Mouse (Mus musculus): Measurements from ENCODE around the gene Serpinb9b.
"Not testable (repeated sequence)": the region's sequence is repeated elsewhere in the genome, so short reads cannot be mapped to it uniquely, and the experiment has no call there.

Serpinb9b gene

DNA sequence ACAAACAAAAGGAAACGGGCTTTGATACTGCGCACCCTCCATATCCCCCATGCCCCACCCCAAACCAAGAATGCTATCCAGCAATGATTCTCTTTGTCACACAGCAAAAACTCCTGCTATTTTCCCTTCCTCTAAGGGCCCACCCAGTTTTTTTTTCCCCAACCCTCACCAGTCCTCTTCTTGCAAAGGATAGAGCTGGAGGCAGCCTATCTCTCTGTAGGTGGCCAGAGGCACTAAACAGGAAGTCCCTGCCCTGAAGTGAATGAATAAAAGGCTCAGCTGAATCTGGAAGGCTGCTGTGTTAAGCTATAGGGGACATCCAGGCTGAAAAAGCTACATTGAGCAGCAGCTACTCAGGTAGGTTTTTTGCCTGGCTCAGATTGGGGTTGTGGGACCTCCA is at the start of gene Serpinb9b:
Gene Serpinb9b (plus strand): TSS at position 173 of the 400 bp plus-strand sequence.
- DNase-seq = no peak

DNA sequence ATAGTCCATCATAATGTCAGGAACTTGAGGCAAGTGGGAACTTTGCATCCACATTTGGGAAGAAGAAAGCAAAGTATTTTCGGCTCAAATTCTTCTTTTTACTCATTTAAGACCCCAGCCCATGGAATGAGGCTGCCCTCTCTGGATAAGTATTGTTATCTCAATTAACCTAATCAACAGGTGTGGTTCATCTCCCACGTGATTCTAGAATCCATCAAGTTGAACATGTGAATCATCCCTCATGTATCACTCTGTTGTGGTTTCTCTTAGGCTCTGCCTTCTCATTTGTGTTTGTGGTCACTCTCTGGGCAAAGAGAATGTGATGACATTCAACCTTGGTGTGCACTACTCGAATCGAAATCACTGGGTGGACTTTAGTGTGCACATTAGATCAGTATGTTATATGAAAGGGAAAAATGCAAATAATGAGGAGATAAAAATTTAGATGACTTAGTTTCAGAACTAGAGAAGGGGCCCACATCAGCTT is 44.6 kb upstream of the Serpinb9b start:
- DNase-seq = no peak

DNA sequence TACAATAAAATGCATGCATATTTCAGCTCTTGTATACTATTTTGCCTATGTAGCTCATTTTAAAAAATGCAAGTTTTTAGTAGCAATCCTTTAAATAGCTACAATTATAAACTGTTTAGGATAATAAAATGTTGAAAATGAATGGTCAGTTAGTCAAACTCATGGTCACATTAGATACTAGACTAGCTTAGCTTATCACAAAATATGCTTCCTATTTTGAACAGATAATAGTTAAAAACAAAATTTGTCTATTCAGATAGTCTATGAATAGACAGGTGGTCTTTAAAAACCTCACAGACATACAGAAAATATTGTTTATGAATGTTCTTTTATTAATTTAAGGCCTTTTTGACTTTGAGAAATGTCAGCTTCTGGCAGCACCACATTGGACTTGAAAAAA is 41.0 kb upstream of the Serpinb9b start:
- no peak for DNase-seq

DNA sequence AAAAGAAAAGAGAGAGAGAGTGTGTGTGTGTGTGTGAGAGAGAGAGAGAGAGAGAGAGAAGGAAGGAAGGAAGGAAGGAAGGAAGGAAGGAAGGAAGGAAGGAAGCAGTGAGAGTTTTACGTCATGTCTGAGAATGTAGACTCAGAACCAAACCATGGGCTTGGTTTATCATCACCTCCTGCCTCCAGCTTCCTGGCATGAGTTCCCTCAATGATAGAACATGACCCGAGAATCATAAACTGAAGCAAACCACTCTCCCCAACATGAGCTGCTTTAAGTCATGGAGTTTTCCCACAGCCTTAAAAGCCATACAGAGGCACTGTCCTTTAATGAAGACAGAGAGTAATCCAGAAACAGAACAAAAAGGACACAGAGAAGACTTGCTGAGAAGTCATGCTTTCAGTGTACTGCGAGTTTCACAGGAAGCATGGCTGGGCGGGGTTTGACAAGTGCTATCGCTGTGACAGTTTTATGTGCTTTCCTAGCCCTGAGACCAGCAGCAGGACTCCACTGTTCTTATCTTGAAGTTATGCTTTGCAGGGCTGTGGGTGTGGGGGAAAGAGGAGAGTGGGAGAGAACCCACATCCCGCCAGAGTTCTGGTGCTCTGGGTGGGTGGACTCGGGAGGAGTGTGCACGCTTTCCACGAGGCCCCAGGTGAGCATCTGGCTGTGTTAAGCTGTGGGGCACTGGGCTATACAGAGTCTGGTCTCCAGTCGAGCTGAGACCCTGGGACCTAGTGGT is 33.9 kb upstream of the Serpinb9b start:
- no peak for DNase-seq

DNA sequence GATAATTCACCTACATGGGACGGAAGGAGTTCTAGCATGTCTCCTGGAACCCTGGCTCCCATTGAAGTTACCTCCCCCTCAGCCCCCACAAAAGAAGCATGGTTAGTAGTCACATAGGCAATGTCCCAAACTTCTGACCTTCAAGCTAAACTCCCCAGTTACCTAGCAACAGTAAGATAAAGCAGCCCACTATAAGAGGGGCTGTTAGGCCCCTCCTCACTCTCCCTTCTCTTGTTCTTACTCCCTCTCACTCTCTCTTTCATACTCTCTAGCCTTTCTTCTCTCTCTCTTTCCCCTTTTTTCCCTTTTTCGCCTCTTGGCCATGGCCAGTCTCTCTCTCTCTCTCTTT is 33.3 kb upstream of the Serpinb9b start:
- DNase-seq = no peak

DNA sequence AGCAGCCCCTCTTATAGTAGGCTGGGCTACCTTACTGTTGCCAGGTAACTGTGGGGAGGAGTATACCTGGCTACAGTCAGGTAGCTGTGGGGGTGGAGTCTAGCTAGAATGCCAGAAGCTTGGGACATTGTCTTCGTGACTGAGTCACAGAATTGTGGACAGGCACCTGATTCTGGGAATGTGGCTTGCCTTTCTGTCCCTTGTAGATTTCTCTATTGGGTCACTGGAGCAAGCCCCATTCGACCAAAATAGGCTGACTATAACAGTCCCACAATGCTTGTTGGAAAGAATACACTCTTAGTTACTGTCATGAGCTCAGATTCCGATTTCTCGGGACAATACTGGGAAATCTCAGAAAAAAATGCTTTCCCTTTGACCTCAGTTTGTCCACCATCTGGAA is 32.2 kb upstream of the Serpinb9b start:
- DNase-seq = no peak

DNA sequence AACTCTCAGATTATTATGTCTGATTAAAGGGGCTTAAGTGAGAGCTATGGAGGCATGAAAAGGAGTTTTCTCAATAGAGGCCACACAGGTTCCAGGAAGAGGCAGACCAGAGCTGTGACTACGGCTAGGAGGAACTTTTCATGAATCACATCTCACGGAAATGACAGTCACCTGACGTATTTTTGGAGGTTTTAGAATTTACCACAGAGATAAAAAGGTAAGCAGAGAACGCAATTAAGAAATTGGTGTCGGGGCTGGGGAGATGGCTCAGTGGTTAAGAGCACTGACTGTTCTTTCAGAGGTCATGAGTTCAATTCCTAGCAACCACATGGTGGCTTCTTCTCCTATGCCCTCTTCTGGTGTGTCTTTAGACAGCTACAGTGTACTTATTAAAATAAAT is 25.9 kb upstream of the Serpinb9b start:
- DNase-seq = no peak

DNA sequence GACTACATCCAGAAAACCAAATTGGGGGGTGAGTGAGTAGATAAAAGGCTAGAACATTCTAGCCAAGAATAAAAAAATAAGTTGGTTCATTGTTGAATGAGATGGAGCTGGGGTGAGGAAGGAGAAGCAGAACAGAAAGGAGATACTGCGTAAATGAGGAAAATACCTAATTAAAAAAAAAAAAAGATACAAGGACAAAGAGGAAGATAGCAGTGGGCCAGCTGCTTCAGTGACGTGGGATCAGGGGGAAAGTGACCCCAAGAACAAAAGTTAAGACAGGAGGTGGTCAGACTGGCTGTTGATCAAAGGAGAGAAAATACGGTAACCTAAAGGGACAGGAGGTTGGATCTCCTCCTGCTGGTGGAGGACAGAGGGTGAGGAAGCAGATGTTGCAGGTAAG is 24.3 kb upstream of the Serpinb9b start, which contains the start of gene Serpinb9:
Gene Serpinb9 (plus strand): TSS at position 301 of the 400 bp plus-strand sequence.
- DNase-seq = no peak

DNA sequence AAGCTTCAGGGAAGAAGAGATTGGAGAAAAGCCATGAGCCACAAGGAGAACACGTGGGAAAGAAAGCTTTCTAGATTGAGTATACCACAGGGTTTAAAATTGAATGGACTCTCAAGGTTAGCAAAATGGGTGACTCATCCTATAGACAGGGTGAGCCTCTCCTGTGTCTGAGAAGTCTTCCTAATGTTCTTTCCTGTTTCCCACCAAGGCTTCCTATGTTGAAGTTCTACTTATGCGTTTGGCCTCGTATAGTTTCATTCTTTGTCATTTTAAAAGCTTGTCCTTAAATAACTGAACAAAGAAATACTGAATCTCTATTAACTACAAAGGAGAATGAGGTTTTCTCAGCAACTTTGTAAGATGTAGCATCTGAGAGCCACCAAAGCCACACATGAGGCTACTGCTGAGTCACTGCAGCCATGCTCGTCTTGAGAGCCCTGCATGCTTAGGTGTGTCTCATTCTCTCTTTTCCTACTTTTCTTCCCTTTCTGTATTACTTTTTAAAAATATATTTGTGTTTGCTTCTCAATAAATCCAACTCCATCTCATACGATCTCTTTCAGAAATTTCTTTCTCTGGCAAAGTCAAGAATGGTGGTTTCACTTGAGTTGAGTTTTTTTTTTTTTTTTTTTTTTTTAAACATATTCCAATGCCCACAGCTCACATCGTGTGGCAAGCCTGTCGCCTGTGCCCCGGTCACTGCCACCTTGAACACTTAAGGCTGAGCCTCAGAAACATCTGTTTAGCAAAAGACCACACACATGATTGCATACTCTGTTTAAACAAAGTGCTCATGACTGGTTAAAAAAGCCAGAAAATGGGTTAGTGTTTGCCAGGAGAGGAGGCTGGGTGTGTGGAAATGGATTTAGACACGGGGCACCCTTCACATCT is 23.4 kb upstream of the Serpinb9b start:
- DNase-seq = no peak

DNA sequence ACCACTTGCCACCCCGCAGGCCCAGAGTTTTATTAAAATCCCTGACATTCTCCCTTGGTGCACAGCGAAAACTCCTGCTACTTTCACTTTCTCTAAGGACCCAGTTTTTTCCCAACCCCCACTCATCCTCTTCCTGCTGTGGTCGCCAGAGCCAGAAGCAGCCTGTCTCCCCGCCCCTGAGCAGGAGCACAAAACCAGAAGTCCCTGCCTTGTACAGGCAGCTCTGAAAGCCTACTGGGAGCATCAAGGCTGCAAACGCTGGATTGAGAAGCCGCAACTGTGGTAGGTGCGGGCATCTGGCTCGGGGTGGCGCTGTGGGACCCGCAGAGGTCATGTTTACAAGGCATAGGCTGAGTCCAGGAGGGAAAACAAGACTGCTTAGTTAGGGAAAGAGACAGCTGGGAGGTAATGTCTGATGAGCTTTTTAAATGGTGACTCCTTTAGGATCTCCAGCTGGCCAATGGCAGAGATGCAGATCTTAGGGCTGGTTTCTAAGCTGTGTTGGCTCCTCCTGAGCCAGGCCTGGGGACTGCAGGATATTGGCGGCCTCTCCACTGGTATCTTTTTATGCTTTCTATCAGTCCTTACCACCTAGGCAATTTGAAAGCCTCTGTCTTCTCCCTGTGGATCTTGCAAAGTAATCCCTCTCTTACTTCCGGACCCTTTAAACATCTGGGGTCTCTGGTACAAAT is 22.7 kb upstream of the Serpinb9b start:
- peak; percentile 90 for DNase-seq

DNA sequence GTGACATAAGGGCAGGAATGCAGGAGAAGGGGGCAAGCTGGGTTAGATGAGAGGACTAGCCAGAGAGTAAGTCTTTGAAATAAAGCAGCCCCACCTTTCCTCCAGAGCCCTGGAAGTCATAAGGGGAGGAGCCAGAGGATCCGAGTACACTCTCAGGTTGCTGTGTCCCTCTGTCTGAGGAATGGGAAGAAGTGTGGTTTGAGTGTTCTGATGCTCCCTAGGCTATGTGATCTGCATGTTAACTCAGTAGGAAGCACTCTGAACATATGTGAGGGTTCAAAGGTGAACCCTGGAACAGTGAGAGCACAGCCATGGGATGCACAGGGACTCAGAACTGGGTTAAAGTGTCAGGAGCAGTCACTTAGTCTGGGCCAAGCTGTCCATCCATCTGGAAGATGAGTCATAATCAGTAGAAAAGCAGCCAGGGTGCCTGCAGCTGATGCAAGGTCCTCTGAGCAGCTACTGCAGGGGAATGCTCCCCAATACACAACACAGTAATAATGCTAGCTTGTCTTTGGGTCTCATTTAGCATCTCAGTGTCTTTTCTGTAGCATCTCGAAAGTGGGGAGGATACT is 21.6 kb upstream of the Serpinb9b start:
- peak; percentile 19 for DNase-seq

DNA sequence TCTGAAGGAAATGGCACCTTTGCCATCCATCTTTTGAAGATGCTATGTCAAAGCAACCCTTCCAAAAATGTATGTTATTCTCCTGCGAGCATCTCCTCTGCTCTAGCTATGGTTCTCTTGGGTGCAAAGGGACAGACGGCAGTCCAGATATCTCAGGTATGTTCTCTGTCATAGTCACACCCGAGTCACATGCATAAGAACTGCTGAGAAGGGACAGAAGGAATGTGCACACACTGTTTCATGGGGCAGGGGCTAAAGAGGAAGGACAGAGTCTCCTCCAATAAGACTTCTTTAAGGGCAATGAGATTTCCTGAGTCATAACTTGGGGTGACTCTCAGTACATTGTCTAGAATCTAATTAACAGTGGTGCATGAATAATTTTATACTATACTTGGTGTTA is 20.7 kb upstream of the Serpinb9b start:
- no peak for DNase-seq

DNA sequence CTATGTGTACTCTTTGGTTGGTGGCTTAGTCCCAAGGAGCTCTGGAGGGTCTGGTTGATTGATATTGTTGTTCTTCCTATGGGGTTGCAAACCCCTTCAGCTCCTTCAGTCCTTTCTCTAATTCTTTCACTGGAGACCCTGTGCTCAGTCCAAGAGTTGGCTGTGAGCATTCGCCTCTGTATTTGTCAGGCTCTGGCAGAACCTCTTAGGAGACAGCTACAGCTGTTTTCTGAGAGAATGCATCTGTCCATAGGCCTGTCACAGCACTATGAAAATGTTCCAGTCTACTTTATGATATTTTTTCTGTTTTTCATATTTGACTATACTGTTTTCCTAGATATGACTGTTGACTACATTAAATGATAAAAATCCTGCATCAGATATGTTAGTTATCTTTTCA is 14.8 kb upstream of the Serpinb9b start:
- peak; percentile 22 for DNase-seq

DNA sequence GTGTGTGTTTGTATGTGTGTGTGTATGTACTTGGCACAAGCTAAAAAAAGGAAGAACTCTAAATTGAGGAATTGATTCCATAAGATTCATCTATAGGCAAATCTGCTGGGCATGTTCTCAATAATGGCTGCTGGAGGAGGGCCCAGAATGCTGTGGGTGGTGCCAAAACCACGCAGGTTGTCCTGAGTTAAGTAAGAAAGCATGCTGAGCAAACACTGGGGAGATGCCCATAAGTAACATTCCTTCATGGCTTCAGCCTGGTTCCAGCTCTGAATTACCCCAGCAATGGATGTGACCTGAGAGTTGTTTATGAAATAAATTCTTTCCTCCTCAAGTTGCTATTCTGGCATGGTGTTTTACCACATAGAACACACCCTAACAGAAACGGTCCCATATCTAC is 13.9 kb upstream of the Serpinb9b start:
- no peak for DNase-seq

DNA sequence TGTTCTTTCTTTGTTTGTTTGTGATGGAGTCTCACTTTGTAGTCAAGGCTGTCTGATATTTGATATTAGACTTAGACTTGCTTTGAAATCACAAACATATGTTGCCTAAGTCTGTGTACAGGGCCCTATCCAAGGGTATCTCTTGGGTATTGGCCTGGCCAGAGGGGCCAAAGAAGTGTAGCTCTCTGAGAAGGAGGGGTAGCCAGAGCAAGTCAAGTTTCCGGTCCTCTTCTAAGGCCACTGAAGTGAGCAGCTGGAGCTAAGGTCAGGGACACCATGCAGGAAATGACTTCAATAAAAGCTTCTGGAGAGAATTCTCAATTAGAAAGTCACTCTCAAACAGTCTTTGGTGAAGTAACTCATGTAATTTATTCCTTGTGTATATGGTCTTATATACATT is 4.8 kb upstream of the Serpinb9b start:
- no peak for DNase-seq

DNA sequence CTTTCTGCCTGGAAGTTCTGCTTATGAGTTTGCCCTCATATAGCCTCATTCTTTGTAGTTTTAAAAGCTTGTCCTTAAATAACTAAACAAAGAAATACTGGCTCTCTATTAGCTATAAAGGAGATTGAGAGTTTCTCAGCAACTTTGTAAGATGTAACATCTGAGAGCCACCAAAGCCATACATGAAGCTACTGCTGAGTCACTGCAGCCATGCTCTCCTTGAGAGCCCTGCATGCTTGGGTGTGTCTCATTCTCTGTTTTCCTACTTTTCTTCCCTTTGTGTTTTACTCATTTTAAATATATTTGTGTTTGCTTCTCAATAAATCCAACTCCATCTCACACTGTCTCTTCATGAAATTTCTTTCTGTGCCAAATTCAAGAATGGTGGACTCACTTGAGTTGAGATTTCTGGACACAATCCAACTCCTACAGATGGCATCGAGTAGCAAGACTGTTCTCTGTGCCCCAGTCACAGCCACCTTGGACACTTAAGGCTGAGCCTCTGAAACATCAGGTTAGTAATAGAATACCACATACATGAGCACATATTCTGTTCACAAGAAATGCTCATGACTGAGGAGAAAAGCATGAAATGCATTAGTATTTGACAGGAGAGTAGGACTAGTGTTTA is 674 bp upstream of the Serpinb9b start:
- DNase-seq = no peak

DNA sequence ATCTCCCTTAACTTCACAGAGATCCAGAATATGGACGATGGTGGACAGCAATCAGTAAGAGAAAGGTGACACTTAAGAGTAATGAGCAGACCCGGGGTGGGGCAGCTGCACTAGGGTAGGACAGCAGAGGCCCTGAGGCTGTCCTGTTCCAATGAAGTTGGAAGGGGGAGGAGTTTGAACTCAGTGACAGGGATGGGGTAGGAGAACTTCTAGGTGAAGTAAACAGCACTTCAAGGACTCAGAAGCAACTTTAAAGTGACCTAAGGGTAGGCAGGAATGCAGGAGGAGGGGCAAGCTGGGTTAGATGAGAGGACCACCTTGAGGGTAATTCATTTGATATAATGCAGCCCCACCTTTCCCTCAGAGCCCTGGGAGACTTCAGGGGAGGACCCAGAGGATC is 930 bp downstream of the Serpinb9b start:
- no peak for DNase-seq

DNA sequence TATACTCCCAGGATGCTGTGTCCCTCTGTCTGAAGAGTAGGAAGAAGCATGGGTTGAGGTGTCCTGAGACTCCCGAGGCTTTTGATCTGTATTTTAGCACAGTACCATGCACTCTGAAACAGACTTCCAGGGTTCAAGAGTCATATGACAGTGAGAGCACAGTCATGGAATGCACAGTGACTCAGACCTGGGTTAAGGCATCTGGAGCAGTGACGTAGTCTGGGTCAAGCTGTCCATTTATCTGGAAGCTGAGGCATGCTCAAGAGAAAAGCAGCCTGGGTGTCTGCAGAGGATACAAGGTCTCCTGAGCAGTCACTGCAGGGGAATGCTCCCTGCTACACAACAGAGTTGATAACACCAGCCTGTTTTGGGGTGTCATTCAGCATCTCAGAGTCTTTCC is 1.3 kb downstream of the Serpinb9b start:
- DNase-seq = no peak

DNA sequence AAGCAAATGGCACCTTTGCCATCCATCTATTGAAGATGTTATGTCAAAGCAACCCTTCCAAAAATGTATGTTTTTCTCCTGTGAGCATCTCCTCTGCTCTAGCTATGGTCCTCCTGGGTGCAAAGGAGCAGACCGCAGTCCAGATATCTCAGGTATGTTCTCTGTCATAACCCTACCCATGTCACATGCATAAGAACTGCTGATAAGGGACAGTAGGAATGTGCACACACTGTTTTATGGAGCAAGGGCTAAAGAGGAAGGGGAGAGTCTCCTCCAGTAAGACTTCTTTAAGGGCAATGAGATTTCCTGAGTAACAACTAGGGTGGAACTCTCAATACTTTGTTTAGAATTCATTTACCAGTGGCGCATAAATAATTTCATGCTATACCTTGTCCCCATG is 2.3 kb downstream of the Serpinb9b start:
- not testable (repeated sequence) for DNase-seq

DNA sequence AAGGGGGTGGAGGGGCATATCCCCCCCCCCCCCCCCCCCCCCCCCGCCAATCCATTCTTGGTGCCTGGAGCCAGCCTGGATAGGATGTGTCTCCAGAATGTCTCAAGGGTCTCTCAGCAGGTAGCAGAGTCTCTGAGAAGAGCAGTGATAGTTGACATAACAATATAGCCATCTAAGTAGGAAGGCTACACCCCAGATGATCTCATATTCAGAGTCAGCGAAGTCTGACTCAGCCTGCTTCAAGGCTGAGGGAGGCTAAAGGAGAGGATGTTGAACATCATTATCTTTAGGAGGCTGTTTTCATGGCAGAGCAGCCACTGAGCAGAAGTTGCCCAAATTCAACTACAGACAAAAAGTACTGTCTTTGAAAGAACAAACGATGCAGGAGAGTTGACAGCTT is 3.1 kb downstream of the Serpinb9b start:
- no peak for DNase-seq

DNA sequence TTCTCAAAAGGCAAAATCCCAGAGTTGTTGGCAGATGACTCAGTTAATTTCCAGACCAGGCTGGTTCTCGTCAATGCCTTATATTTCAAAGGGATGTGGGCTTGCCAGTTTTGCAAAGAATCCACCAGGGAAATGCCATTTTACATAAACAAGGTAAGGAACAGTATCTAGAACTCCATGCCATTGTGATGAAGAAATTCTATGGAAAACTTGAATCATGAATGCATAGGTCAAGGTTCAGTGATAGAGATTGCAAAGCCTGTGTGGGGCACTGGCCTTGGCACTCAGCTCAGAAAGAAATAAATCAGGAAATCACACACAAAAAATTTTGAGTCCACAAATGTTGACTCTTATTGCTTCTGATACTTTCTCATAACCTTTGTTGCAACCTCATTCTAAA is 8.3 kb downstream of the Serpinb9b start:
- no peak for DNase-seq

DNA sequence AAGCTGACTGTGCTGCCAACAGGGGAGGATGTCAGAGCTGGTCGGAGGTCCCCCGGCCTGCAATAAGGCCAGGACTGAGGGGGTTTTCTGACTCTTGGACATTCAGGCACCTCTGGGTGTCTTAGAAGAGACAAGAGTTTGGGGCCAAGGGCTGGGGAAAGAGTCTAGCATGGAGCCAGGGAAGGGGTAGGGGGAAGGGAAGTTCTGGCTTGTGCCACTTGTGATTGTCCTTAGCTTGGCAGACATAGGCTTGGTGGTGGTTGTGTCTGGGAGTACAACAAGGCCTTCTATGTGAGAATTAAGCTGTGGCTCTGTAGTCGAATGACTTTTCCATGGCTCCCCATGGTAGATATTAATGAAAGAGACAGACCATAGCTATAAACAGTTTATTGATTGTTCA is 16.3 kb downstream of the Serpinb9b start:
- DNase-seq = no peak

DNA sequence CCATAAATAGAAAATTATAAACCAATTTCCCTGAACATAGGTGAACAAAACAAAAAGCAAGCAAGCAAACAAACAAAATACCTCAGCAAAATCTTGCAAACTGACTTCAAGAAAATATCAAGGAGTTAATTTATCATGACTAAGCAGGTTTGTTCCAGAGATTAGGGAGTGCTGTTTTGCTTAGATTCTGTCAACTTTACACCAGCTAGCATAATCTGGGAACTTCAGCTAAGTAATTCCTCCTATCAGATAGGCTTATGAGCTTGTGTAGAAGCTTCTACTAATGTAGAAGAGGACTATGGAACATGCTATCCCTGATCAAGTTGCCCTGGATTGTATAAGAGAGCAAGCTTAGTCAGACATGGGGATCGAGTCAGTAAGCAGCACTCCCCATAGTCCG is 20.0 kb downstream of the Serpinb9b start:
- no peak for DNase-seq
